Mouse (Mus musculus) kidney, postnatal 0 days (tissue): ENCODE results near the gene 1110059E24Rik. TPM values are rescaled to one million over a fixed set of nuclear protein-coding genes. Genes with fewer than 3 reads are reported as not detected.

ENCODE experiments used
- ATAC-seq: fragments of 200-750 bp; cut with Nextera tagmentation; replicated peaks from 2 replicates; pipeline ENCODE4 v1.8.0; 2017; ENCODE audit warnings: low read depth, moderate number of reproducible peaks, moderate TSS enrichment, moderate library complexity; ENCODE audit not compliant: low FRiP score
- DNase-seq: peaks from one replicate; pipeline ENCODE4 v3.0.0-alpha.2; 2016; ENCODE audit warnings: low spot score
- H3K27ac ChIP-seq: fragments of 300-500 bp; sonication (generic); 2 replicates; pipeline ENCODE4 v1.5.1; 2014; ENCODE audit warnings: mild to moderate bottlenecking
- H3K27me3 ChIP-seq: fragments of 300-500 bp; sonication (generic); 2 replicates; pipeline ENCODE4 v1.6.1; 2014; ENCODE audit warnings: low read length, mixed read lengths; ENCODE audit not compliant: insufficient read depth
- H3K36me3 ChIP-seq: fragments of 300-500 bp; sonication (generic); 2 replicates; pipeline ENCODE4 v1.6.1; 2014; ENCODE audit warnings: low read length, mixed read lengths; ENCODE audit not compliant: insufficient read depth
- H3K4me1 ChIP-seq: fragments of 300-500 bp; sonication (generic); replicated peaks from 2 replicates; pipeline ENCODE4 v1.6.1; 2014; ENCODE audit warnings: antibody characterized with exemption, low read length, mixed read lengths; ENCODE audit not compliant: insufficient read depth
- H3K4me2 ChIP-seq: fragments of 300-500 bp; sonication (generic); 2 replicates; pipeline ENCODE4 v1.6.1; 2014; ENCODE audit warnings: mild to moderate bottlenecking, low read length, moderate library complexity, mixed read lengths
- H3K4me3 ChIP-seq: fragments of 300-500 bp; sonication (generic); replicated peaks from 2 replicates; pipeline ENCODE4 v1.5.1; 2014; ENCODE audit warnings: low read depth, low read length
- H3K9ac ChIP-seq: fragments of 300-500 bp; sonication (generic); 2 replicates; pipeline ENCODE4 v1.6.1; 2014; ENCODE audit warnings: low read depth, low read length
- H3K9me3 ChIP-seq: fragments of 300-500 bp; sonication (generic); replicated peaks from 2 replicates; pipeline ENCODE4 v1.6.1; 2016; ENCODE audit warnings: low read length, inconsistent platforms, mixed read lengths
- CTCF ChIP-seq: IDR thresholded peaks from 2 replicates; pipeline ENCODE4 v1.5.1; 2016; ENCODE audit warnings: antibody characterized with exemption, low read depth, mild to moderate bottlenecking, moderate library complexity
- whole genome bisulfite sequencing: fragments of 180-500 bp; shearing (Covaris S2); extraction: QIAGEN DNeasy Blood & Tissue Kit; methylation state at CpG from one replicate; pipeline ENCODE4 v1.1.7; 2014; 5-methylcytosine and 5-hydroxymethylcytosine counted together
- polyA plus RNA-seq: library from polyadenylated mRNA; unstranded; fragments of >200 nt; fragmentation: Nextera tagmentation; extraction: Ambion mirVana; gene quantifications from 2 replicates; pipeline ENCODE4 v1.2.1, GENCODE M21; 2015

Gene 1110059E24Rik
- polyA plus RNA-seq, 1 experiment from 2014 or later: 59.0 TPM

- Histone ChIP-seq H3K9me3 (no peaks in the 10 kb centered on the region), H3K9ac (no peak overlapping the region), H3K4me3 (no peak overlapping the region), H3K4me1 (no peaks in the 10 kb centered on the region), H3K27me3 (no peaks in the 10 kb centered on the region), H3K27ac (no peak overlapping the region), H3K4me2 (no peak overlapping the region), H3K36me3 (no peaks in the 10 kb centered on the region)
- DNase-seq (no peak), ATAC-seq (no peak)
- no peak for TF ChIP-seq CTCF
- 77% methylated on average over 6 of the region's 6 CpGs for WGBS
Observed at GRCm38 (mm10) chr19:21626271-21626988, 26.3 kb downstream of the 1110059E24Rik start.

- no peak overlapping the region for H3K27ac ChIP-seq
- no peak for DNase-seq
- no peak overlapping the region for H3K4me3 ChIP-seq
- no peak overlapping the region for H3K4me2 ChIP-seq
- H3K27me3 ChIP-seq: no peaks in the 10 kb centered on the region
- no peaks in the 10 kb centered on the region for H3K9me3 ChIP-seq
- no peak for TF ChIP-seq CTCF
- H3K9ac ChIP-seq: no peak overlapping the region
- WGBS: 89% methylated on average over 4 of the region's 4 CpGs
- no peaks in the 10 kb centered on the region for H3K36me3 ChIP-seq
- H3K4me1 ChIP-seq: no peaks in the 10 kb centered on the region
- no peak for ATAC-seq
Observed at GRCm38 (mm10) chr19:21624148-21624535, 28.6 kb downstream of the 1110059E24Rik start.

GRCm38 (mm10) chr19:21623410-21624147 is 29.2 kb downstream of the 1110059E24Rik start:
- H3K4me2 ChIP-seq: no peak overlapping the region
- WGBS: 69% methylated on average over 3 of the region's 3 CpGs
- ATAC-seq: no peak

GRCm38 (mm10) chr19:21615801-21616200 is 37.0 kb downstream of the 1110059E24Rik start:
- no peaks in the 10 kb centered on the region for H3K9me3 ChIP-seq
- 93% methylated on average over 3 of the region's 3 CpGs for WGBS
- H3K4me1 ChIP-seq: no peaks in the 10 kb centered on the region
- no peak overlapping the region for H3K4me2 ChIP-seq
- no peak for TF ChIP-seq CTCF
- no peaks in the 10 kb centered on the region for H3K36me3 ChIP-seq
- DNase-seq (no peak), ATAC-seq (no peak)
- no peak overlapping the region for H3K4me3 ChIP-seq
- no peak overlapping the region for H3K27ac ChIP-seq
- H3K9ac ChIP-seq: no peak overlapping the region
- H3K27me3 ChIP-seq: no peaks in the 10 kb centered on the region

More at GRCm38 (mm10) chr19:21623410-21624147, 29.2 kb downstream of the 1110059E24Rik start:
- H3K36me3 ChIP-seq: no peaks in the 10 kb centered on the region
- TF ChIP-seq CTCF: no peak
- DNase-seq: no peak
- H3K9ac ChIP-seq: no peak overlapping the region
- no peak overlapping the region for H3K27ac ChIP-seq
- H3K9me3 ChIP-seq: no peaks in the 10 kb centered on the region
- no peaks in the 10 kb centered on the region for H3K27me3 ChIP-seq
- H3K4me3 ChIP-seq: no peak overlapping the region
- H3K4me1 ChIP-seq: no peaks in the 10 kb centered on the region

- no peaks in the 10 kb centered on the region for H3K9me3 ChIP-seq
- H3K36me3 ChIP-seq: no peaks in the 10 kb centered on the region
- no peak for TF ChIP-seq CTCF
- no peak overlapping the region for H3K4me3 ChIP-seq
- no peak overlapping the region for H3K9ac ChIP-seq
- no peak overlapping the region for H3K4me2 ChIP-seq
- no peaks in the 10 kb centered on the region for H3K4me1 ChIP-seq
- no peak for DNase-seq
- no peak for ATAC-seq
- no peaks in the 10 kb centered on the region for H3K27me3 ChIP-seq
- no peak overlapping the region for H3K27ac ChIP-seq
- 85% methylated on average over 9 of the region's 9 CpGs for WGBS
Observed at GRCm38 (mm10) chr19:21611725-21612575, 40.8 kb downstream of the 1110059E24Rik start.

GRCm38 (mm10) chr19:21611297-21611696 is 41.5 kb downstream of the 1110059E24Rik start:
- Histone ChIP-seq H3K4me1 (no peaks in the 10 kb centered on the region), H3K36me3 (no peaks in the 10 kb centered on the region), H3K9me3 (no peaks in the 10 kb centered on the region), H3K4me2 (no peak overlapping the region), H3K9ac (no peak overlapping the region), H3K27ac (no peak overlapping the region), H3K4me3 (no peak overlapping the region), H3K27me3 (no peaks in the 10 kb centered on the region)
- TF ChIP-seq CTCF: no peak
- WGBS: 78% methylated on average over 6 of the region's 6 CpGs
- no peak for ATAC-seq
- DNase-seq: no peak
